Mouse (Mus musculus): ENCODE measurements around the gene Slc22a22.

DNA sequence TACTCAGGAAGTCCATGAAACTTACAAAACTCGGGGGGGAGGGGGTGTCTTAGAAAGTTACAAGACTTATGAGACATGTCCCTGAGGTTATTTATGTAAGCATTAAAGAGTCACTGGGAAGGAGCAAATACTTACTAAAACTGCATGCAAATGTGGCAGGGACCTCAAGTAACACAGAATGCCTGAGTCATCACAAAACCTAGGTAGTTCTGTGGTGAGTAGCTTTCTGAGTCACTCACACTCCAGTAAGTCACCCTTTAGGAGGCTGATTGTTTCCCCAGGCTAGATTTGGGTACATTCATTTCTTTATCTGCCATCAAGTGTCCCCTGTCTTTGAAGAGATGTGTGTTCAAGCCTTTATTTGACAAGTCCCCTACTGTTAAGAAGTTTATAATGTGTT lies 198.9 kb downstream of the Slc22a22 start:
- TF ChIP-seq EP300 (IDR thresholded peaks at IDR 0.05; ENCODE audit: insufficient read depth, low read depth, low read length) (no peak), CTCF (IDR thresholded peaks at IDR 0.05; ENCODE audit: low read depth, low read length) (no peak)

Data from ES-Bruce4 (cell line).